28 mouse cellular contexts compared by ENCODE assay signal in genomic region chr7:114079343-114079742, GRCm38 (mm10). TPM values are rescaled to one million over a fixed set of nuclear protein-coding genes. Genes with fewer than 3 reads are reported as not detected.
DNase-seq lines count a peak whose midpoint lies in the region; ATAC-seq and TF ChIP-seq lines count a peak whose summit lies in the region.
"Had no signal": no experiment of that assay in that cellular context is flagged by ENCODE, and none has a peak within 500 bp of the region (broad histone marks: within the 10 kb centered on the region; RNA-seq: fewer than 3 reads in every experiment).

No protein-coding gene starts in this region.

- peaks cover 26% of the 10 kb centered on the region for H3K4me1 ChIP-seq in heart, embryonic 10.5 days
- peaks cover 9% of the 10 kb centered on the region for H3K4me1 ChIP-seq in liver, postnatal 0 days (ENCODE audit: insufficient read depth)
- H3K4me1 ChIP-seq in cerebellum, adult 2 months (ENCODE audit: control insufficient read depth, insufficient read depth, low read length) = no peaks in the 10 kb centered on the region
- no peaks in the 10 kb centered on the region for H3K4me1 ChIP-seq in midbrain, embryonic 11.5 days (ENCODE audit: control insufficient read depth, insufficient read depth, low read length)
- H3K4me1 ChIP-seq: forebrain, embryonic 13.5 days had no signal

- H3K4me3 ChIP-seq in heart, embryonic 10.5 days = no peak overlapping the region
- no peak overlapping the region for H3K4me3 ChIP-seq in liver, postnatal 0 days (ENCODE audit: low read depth, low read length)
- H3K4me3 ChIP-seq in cerebellum, adult 2 months (replicated peaks; ENCODE audit: insufficient read depth, low read depth, low read length) = no peak overlapping the region
- no peak overlapping the region for H3K4me3 ChIP-seq in midbrain, embryonic 11.5 days (ENCODE audit: low read depth, low read length)
- H3K4me3 ChIP-seq: forebrain, embryonic 10.5 days; forebrain, embryonic 13.5 days; heart, adult 2 months; heart, embryonic 12.5 days; heart, embryonic 15.5 days had no signal

- no peaks in the 10 kb centered on the region for H3K36me3 ChIP-seq in heart, embryonic 10.5 days
- no peaks in the 10 kb centered on the region for H3K36me3 ChIP-seq in liver, postnatal 0 days (replicated peaks; ENCODE audit: insufficient read depth, low read length)
- H3K36me3 ChIP-seq in midbrain, embryonic 11.5 days (ENCODE audit: control insufficient read depth, insufficient read depth, low read length) = no peaks in the 10 kb centered on the region
- H3K36me3 ChIP-seq: forebrain, embryonic 10.5 days; heart, embryonic 15.5 days had no signal

- H3K9me3 ChIP-seq in heart, embryonic 10.5 days = no peaks in the 10 kb centered on the region
- no peaks in the 10 kb centered on the region for H3K9me3 ChIP-seq in liver, postnatal 0 days (ENCODE audit: low read length)
- H3K9me3 ChIP-seq in midbrain, embryonic 11.5 days (ENCODE audit: control insufficient read depth, low read length) = no peaks in the 10 kb centered on the region
- H3K9me3 ChIP-seq: forebrain, embryonic 13.5 days; heart, embryonic 12.5 days; heart, embryonic 15.5 days had no signal

- H3K4me2 ChIP-seq in liver, postnatal 0 days (ENCODE audit: low read depth, low read length) = no peak overlapping the region
- H3K4me2 ChIP-seq in midbrain, embryonic 11.5 days = no peak overlapping the region
- H3K4me2 ChIP-seq: forebrain, embryonic 13.5 days; heart, embryonic 12.5 days; heart, embryonic 15.5 days; hindbrain, embryonic 14.5 days had no signal

- H3K27me3 ChIP-seq in heart, embryonic 10.5 days (ENCODE audit: insufficient read depth, poor library complexity, severe bottlenecking) = no peaks in the 10 kb centered on the region
- no peaks in the 10 kb centered on the region for H3K27me3 ChIP-seq in liver, postnatal 0 days (ENCODE audit: insufficient read depth, low read length)
- no peaks in the 10 kb centered on the region for H3K27me3 ChIP-seq in cerebellum, adult 2 months (ENCODE audit: control insufficient read depth, insufficient read depth, low read length)
- no peaks in the 10 kb centered on the region for H3K27me3 ChIP-seq in midbrain, embryonic 11.5 days (ENCODE audit: control insufficient read depth, insufficient read depth, low read length)
- H3K27me3 ChIP-seq: forebrain, embryonic 13.5 days; heart, embryonic 12.5 days; heart, embryonic 15.5 days had no signal

- TF ChIP-seq POLR2A in cerebellum, adult 2 months (IDR thresholded peaks at IDR 0.05; ENCODE audit: borderline replicate concordance, insufficient read depth, low read length) = no peak

- no peak for DNase-seq in heart, embryonic 10.5 days (ENCODE audit: low spot score)
- DNase-seq in heart, postnatal 14 days = no peak
- no peak for DNase-seq in liver, postnatal 0 days
- DNase-seq in liver = no peak
- DNase-seq in cerebellum, adult 2 months = no peak
- no peak for DNase-seq in right cerebral cortex, postnatal 25 days
- DNase-seq in midbrain, embryonic 11.5 days (ENCODE audit: low spot score, missing footprints) = no peak
- DNase-seq: adrenal gland, adult 8-10 months; adrenal gland, postnatal 25 days; cerebellum, adult 11-12 months; cerebellum, adult 9-10 months; cerebellum, postnatal 14 days; gastrocnemius, postnatal 25 days; heart, adult 2 months; heart, postnatal 10 days; heart, postnatal 4 days had no signal

- 0 out of 2 replicates have a peak overlapping the region, but pooled peaks have one; percentile 24 for H3K27ac ChIP-seq in heart, embryonic 10.5 days
- peak overlapping the region; percentile 18; the same call in 1 of the 2 replicates for H3K27ac ChIP-seq in liver, postnatal 0 days (ENCODE audit: low read depth)
- no peak overlapping the region for H3K27ac ChIP-seq in cerebellum, adult 2 months (ENCODE audit: insufficient read depth, low read length)
- no peak overlapping the region for H3K27ac ChIP-seq in midbrain, embryonic 11.5 days (ENCODE audit: low read depth, low read length)
- H3K27ac ChIP-seq: forebrain, embryonic 10.5 days; forebrain, embryonic 13.5 days; heart, adult 2 months; heart, embryonic 15.5 days; hindbrain, embryonic 14.5 days; hindbrain, postnatal 0 days had no signal

- intact Hi-C loops in heart, postnatal 14 days (cut with DNase I) = no loop called here

- TF ChIP-seq EP300 in liver, postnatal 0 days (IDR thresholded peaks at IDR 0.05; ENCODE audit: low read depth) = no peak

- 93% methylated on average over 4 of the region's 4 CpGs for WGBS in heart, embryonic 10.5 days
- 70% methylated on average over 4 of the region's 4 CpGs for WGBS in liver, postnatal 0 days (ENCODE audit: insufficient replicate concordance)
- 95% methylated on average over 4 of the region's 4 CpGs for WGBS in cerebellum, adult 2 months
- 97% methylated on average over 4 of the region's 4 CpGs for WGBS in midbrain, embryonic 11.5 days

- H3K9ac ChIP-seq in liver, postnatal 0 days (replicated peaks) = no peak overlapping the region
- no peak overlapping the region for H3K9ac ChIP-seq in midbrain, embryonic 11.5 days (ENCODE audit: low read length)
- H3K9ac ChIP-seq: forebrain, embryonic 13.5 days; heart, embryonic 12.5 days; heart, embryonic 15.5 days; hindbrain, embryonic 14.5 days had no signal

- ATAC-seq in liver, postnatal 0 days = no peak
- peak; percentile 61 for ATAC-seq in megakaryocyte, adult 5-6 weeks (ENCODE audit: poor library complexity, severe bottlenecking)
- no peak for ATAC-seq in midbrain, embryonic 11.5 days (ENCODE audit: low FRiP score)
- ATAC-seq: activated CD4-positive, CD25-positive, alpha-beta regulatory T cell, adult 4 months; CD4-positive, CD25-positive, alpha-beta regulatory T cell, adult 4 months; forebrain, embryonic 13.5 days; forebrain, embryonic 16.5 days; hindbrain, postnatal 0 days; inflammation-experienced regulatory T-cells, adult 6 months had no signal

- 0 out of 2 replicates have a peak, but pooled peaks have one; percentile 12 for TF ChIP-seq CTCF in liver, postnatal 0 days (IDR thresholded peaks at IDR 0.05; ENCODE audit: low read depth)
- no peak for TF ChIP-seq CTCF in cerebellum, adult 2 months (IDR thresholded peaks at IDR 0.05; ENCODE audit: borderline replicate concordance, insufficient read depth, low read depth, low read length)

RNA-seq across cellular contexts. Expression of gene Rras2, which starts 38.2 kb away (rescaled TPM):
- polyA plus RNA-seq in heart, embryonic 10.5 days (2016; fragmentation: Nextera tagmentation; extraction: Ambion mirVana) = 51.8 and 57.5 TPM in 2 replicates
- 10 to 100 TPM; 43.8 to 44.2 TPM for total RNA-seq in heart, postnatal 14 days (2021)
- polyA plus RNA-seq in liver, postnatal 0 days (2015; fragmentation: Nextera tagmentation; extraction: Ambion mirVana) = 8.1 and 8.7 TPM in 2 replicates
- 3.3 and 4.1 TPM in 2 replicates for total RNA-seq in megakaryocyte, adult 5-6 weeks (2015)
- total RNA-seq in megakaryocyte, adult 5-6 weeks (2017) = 2.7 and 4.8 TPM in 2 replicates
- polyA plus RNA-seq in cerebellum, adult 2 months (2012; rRNA removed) = 7.3 and 7.9 TPM in 2 replicates
- 26.7 and 30.7 TPM in 2 replicates for polyA plus RNA-seq in midbrain, embryonic 11.5 days (2014; fragmentation: Nextera tagmentation; extraction: Ambion mirVana)
- total RNA-seq: MEL had no signal

Comparison
In these comparisons a context has a peak if more than half of its experiments do, and no peak if none do; other contexts are left out.
1. H3K27ac ChIP-seq: peak in heart, embryonic 10.5 days (single experiment) and liver, postnatal 0 days (single experiment); none in cerebellum, adult 2 months (single experiment) and midbrain, embryonic 11.5 days (single experiment).